Mouse (Mus musculus) G1E (cell line): ENCODE results near the gene Trmt112.

ENCODE experiments used
- CTCF ChIP-seq: IDR thresholded peaks from 2 replicates; pipeline ENCODE4 v1.5.1; 2012; ENCODE audit warnings: low read depth, low read length, inconsistent platforms, mixed read lengths
- GATA1 ChIP-seq: IDR thresholded peaks from 2 replicates; pipeline ENCODE4 v1.6.1; 2012; ENCODE audit warnings: borderline replicate concordance, low read length, inconsistent platforms, mixed read lengths

DNA sequence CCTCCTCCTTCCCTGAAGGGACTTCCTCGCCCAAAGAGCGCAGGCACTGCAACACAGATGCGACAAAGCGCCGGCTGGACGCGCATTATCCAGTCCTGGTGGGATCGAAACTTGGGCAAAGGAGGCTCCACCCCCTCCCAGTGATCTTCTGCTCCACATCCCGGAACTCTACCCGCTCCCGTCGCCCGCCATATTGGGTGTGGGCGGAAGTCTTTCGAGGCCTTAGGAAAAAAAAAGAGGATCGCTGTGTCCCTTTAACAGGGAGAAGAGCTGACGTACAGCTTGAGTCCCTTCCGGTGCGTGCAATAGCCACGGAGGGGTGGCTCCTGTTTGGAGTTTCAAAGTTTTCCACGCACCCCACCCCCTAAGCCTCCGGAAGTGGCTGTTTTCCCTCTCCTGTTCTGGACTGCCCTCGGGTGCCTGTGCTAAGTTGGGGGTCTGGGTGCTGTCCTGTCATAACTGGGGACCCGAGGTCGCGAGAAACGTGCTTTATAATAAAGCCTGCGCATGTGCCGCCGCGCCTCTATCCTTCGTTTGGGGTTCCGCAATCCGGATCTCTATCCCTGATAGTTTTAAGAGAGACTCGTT is 42.0 kb downstream of the Trmt112 start:
- no peak for TF ChIP-seq GATA1
- TF ChIP-seq CTCF = no peak
